Mouse (Mus musculus): ENCODE measurements around the gene Gldn.

Gene Gldn

DNA sequence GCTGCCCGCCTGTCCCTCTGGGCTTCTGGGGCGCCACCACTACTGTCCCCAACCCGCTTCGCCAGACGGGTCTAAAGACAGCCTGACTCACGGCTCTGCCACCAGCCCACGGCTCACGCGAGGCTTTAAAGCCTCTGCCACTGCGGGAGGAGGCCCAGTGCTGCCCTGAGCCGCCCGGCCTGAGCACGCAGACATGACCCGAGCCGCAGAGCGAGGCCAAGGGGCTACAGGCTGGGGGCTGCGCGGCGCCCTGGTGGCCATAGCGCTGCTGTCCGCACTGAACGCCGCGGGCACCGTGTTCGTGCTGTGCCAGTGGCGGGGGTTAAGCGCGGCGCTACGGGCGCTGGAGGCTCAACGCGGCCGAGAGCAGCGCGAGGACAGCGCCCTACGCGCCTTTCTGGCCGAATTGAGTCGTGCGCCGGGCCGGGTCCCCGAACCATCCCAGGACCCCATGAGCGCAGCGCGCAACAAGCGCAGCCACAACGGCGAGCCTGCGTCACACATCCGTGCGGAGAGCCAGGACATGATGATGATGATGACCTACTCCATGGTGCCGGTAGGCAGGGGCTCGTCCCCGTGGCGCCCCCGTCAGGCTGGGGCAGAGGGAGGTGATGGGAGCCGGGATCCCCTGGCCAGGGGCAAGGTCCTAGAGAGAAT lies at the start of gene Gldn:
Gene Gldn (plus strand): TSS at position 156 of the 657 bp plus-strand sequence.
- no peak for DNase-seq (ENCODE audit: low read depth in 2 of 2, low spot score in 2 of 2)

- DNase-seq (ENCODE audit: low read depth in 2 of 2, low spot score in 2 of 2) = no peak
These were observed 41.2 kb upstream of the Gldn start for GRCm38 (mm10) chr9:54244869-54245665.

- DNase-seq (ENCODE audit: low read depth in 2 of 2, low spot score in 2 of 2) = no peak
These were observed 21.5 kb upstream of the Gldn start for GRCm38 (mm10) chr9:54264754-54265153.

DNA sequence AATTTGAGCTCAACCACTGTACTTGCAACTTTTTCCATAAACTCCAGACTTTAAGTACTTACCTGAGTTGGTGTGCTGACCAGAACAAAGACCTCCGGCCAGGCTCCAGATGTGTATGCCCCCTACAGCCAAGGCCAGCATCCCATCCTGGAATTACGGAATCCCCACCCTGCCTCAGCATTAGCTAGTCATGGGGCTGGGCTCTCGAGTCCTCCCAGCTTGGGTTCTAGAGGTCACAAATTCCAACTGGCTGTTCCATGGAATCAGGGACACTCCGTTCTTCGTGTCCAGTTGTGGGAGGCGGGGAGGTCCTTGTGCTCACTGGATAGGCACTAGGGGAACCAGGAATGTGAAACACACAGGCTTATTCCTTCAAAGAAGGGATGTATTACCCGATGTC lies 18.3 kb upstream of the Gldn start, which contains the start of gene Cyp19a1:
Gene Cyp19a1 (minus strand): TSS at position 101 of the 400 bp plus-strand sequence.
- no peak for DNase-seq (ENCODE audit: low read depth in 2 of 2, low spot score in 2 of 2)

GRCm38 (mm10) chr9:54269987-54270386 lies 16.3 kb upstream of the Gldn start:
- DNase-seq (ENCODE audit: low read depth in 2 of 2, low spot score in 2 of 2) = no peak

- DNase-seq (ENCODE audit: low read depth in 2 of 2, low spot score in 2 of 2) = no peak
These were observed 15.4 kb upstream of the Gldn start for GRCm38 (mm10) chr9:54270889-54271288.

DNA sequence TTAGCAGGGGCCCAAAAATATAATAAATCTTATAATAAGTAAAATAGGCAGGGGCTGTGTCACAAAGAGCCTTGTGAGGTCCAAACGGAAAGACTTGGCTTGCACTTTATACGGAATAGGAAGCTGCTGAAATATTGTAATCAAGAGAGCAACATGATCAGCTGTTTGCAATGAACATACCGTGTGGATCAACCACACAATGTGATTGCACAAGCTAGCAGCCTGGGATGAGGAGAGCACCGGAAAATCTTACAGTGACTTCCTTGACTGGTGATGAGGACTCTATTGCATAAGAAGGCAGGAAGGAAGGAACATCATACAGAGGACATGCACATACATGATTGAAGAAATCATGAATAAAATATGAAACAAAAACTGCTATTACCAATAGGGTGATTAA lies 11.0 kb upstream of the Gldn start:
- no peak for DNase-seq (ENCODE audit: low read depth in 2 of 2, low spot score in 2 of 2)

- DNase-seq (ENCODE audit: low read depth in 2 of 2, low spot score in 2 of 2) = no peak
These were observed 7.2 kb upstream of the Gldn start for GRCm38 (mm10) chr9:54279046-54279589.

DNA sequence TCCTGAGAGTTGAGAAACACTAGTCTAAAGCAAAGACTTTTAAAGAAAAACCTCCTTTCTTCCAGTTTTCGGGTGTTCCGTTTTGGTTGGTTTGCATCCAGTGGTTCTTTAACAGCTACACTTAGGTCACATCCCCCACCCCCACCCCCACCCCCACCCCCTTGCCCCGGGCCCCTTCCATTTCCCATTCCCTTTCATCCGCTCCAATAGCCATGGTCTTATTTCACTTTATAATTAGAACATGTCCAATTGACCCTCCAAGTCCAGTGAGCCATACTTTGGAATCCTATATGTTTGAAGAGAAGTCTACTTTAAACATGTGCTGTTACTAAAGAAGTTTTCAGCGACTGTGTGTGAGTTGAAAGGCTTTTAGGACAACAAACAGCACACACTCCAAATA lies 1.5 kb downstream of the Gldn start:
- DNase-seq (ENCODE audit: low read depth in 2 of 2, low spot score in 2 of 2) = no peak

GRCm38 (mm10) chr9:54299389-54299788 lies 13.1 kb downstream of the Gldn start:
- DNase-seq (ENCODE audit: low read depth in 2 of 2, low spot score in 2 of 2) = no peak

GRCm38 (mm10) chr9:54299792-54300191 lies 13.5 kb downstream of the Gldn start:
- no peak for DNase-seq (ENCODE audit: low read depth in 2 of 2, low spot score in 2 of 2)

GRCm38 (mm10) chr9:54301255-54301654 lies 15.0 kb downstream of the Gldn start:
- no peak for DNase-seq (ENCODE audit: low read depth in 2 of 2, low spot score in 2 of 2)

DNA sequence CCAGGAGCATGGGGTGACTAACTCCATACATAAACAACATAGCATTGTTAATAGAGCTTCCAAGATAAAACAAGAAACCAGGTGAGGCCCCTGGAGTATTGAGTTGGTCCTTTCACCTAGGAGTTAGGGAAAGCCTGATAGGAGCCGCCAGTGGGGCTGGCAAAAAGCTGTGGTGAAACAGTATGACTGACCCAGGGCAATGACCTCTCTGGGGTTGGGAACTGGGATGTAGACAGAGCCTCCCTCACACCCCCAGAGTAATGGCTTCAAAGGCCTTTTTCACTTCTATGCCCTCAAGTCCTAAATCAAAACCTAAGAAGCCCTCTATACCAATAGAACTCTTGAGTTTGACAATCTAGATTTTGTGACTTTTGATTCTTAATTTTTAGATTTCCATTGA lies 21.9 kb downstream of the Gldn start:
- no peak for DNase-seq (ENCODE audit: low read depth in 2 of 2, low spot score in 2 of 2)

- DNase-seq (ENCODE audit: low read depth in 2 of 2, low spot score in 2 of 2) = no peak
These were observed 22.6 kb downstream of the Gldn start for GRCm38 (mm10) chr9:54308751-54309358.

DNA sequence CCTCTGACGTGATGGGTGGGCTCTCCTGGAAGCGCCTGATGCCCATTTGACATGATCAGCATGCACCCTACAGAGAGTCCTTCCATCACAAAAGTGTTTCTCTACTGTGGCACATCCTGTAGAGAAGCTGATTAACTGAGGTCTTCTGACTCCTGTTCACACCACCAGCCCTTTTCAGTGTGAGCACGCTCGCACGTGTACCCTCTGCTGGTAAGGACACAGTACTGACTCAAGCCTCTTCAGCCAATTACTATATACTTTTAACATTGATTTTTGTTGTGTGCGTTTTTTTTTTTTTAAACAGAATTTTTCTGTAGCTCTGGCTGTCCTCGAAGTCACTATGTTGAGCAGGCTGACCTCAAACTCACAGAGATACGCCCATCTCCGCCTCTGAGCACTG lies 30.1 kb downstream of the Gldn start:
- no peak for DNase-seq (ENCODE audit: low read depth in 2 of 2, low spot score in 2 of 2)

GRCm38 (mm10) chr9:54323456-54323855 lies 37.2 kb downstream of the Gldn start:
- no peak for DNase-seq (ENCODE audit: low read depth in 2 of 2, low spot score in 2 of 2)

- DNase-seq (ENCODE audit: low read depth in 2 of 2, low spot score in 2 of 2) = no peak
These were observed 42.9 kb downstream of the Gldn start for GRCm38 (mm10) chr9:54329201-54329600.

DNA sequence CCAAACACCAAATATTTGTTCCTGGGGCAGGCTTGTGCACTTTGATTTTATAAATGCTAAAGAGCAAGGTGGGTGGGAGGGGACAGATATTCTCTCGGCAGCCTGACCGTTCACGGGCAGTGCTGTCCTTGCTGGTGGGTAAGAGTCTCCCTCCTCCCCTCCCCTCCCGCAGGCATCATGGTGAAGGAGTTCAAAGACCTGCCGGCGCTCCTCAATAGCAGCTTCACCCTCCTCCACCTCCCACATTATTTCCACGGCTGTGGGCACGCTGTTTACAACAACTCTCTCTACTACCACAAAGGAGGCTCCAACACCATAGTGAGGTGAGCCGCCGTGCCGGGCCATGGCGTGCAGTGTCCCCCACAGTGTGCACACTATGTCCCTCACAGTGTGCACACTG lies 49.3 kb downstream of the Gldn start:
- no peak for DNase-seq (ENCODE audit: low read depth in 2 of 2, low spot score in 2 of 2)

GRCm38 (mm10) chr9:54336532-54337144 lies 50.4 kb downstream of the Gldn start:
- DNase-seq (ENCODE audit: low read depth in 2 of 2, low spot score in 2 of 2) = no peak

GRCm38 (mm10) chr9:54342026-54342425 lies 55.7 kb downstream of the Gldn start:
- no peak for DNase-seq (ENCODE audit: low read depth in 2 of 2, low spot score in 2 of 2)

DNA sequence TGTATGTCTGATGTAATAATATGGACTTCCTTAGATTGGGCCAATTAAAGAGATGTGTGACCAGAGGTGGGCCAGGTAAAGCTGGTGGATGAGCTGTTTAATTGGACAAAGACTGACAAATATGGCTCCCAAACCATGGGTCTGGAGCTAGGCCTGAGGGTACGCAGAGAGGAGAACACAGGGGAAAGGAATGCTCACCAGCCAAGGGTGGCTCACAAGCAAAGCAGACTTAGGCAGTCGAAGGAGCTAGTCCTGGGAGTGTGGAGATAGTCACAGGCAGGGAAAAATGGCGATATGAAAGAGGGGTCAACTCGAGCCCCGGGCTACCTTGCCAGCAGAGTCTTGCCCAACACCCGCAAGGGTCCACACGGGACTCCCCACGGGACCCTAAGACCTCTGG lies 70.5 kb downstream of the Gldn start:
- no peak for DNase-seq (ENCODE audit: low read depth in 2 of 2, low spot score in 2 of 2)

Data from CD8-positive naive resting alpha-beta T cell, adult 2 months (primary cell).